Mouse (Mus musculus) thymus, adult 2 months (tissue): ENCODE data around the gene Foxf1. TPM values are rescaled to one million over a fixed set of nuclear protein-coding genes. Genes with fewer than 3 reads are reported as not detected.

Experiments
- DNase-seq: peaks from one replicate; pipeline ENCODE4 v3.0.0; 2021
- H3K27ac ChIP-seq: fragments of 200-500 bp; 2 replicates; pipeline ENCODE4 v1.5.1; 2012; ENCODE audit warnings: low read length, control low read depth; ENCODE audit not compliant: control insufficient read depth, insufficient read depth
- H3K27me3 ChIP-seq: fragments of 200-500 bp; 2 replicates; pipeline ENCODE4 v1.6.1; 2012; ENCODE audit warnings: mild to moderate bottlenecking, low read length, moderate library complexity, mixed read lengths; ENCODE audit not compliant: control insufficient read depth, insufficient read depth
- H3K36me3 ChIP-seq: fragments of 200-500 bp; 2 replicates; pipeline ENCODE4 v1.6.1; 2012; ENCODE audit warnings: mild to moderate bottlenecking, low read length, moderate library complexity; ENCODE audit not compliant: control insufficient read depth, insufficient read depth
- H3K4me1 ChIP-seq: fragments of 200-500 bp; replicated peaks from 2 replicates; pipeline ENCODE4 v1.6.1; 2012; ENCODE audit warnings: low read length; ENCODE audit not compliant: control insufficient read depth, insufficient read depth
- H3K4me3 ChIP-seq: fragments of 200-500 bp; 2 replicates; pipeline ENCODE4 v1.5.1; 2012; ENCODE audit warnings: mild to moderate bottlenecking, low read length, control low read depth, moderate library complexity; ENCODE audit not compliant: control insufficient read depth, insufficient read depth
- CTCF ChIP-seq: fragments of 200-500 bp; IDR thresholded peaks from 2 replicates; pipeline ENCODE4 v1.5.1; 2012; ENCODE audit warnings: mild to moderate bottlenecking, control low read depth, low read length, moderate library complexity, borderline replicate concordance; ENCODE audit not compliant: control insufficient read depth, poor library complexity, insufficient read depth; ENCODE audit errors: extremely low read depth
- POLR2A ChIP-seq: fragments of 200-500 bp; IDR thresholded peaks from 2 replicates; pipeline ENCODE4 v1.6.1; 2012; ENCODE audit warnings: mild to moderate bottlenecking, low read length, control low read depth, moderate library complexity; ENCODE audit not compliant: control insufficient read depth, poor library complexity, insufficient read depth; ENCODE audit errors: extremely low read depth
- WGBS: fragments of 180-500 bp; shearing (Covaris S2); methylation state at CpG from one replicate; pipeline ENCODE4 v1.1.7; 2018; 5-methylcytosine and 5-hydroxymethylcytosine counted together
- polyA plus RNA-seq: library from polyadenylated mRNA; depleted of rRNA; stranded (reverse); fragments of >200 nt; gene quantifications from 2 replicates; pipeline ENCODE4 v1.2.3, GENCODE M21; 2012

Gene Foxf1
- polyA plus RNA-seq, 1 experiment = 0.94 TPM

GRCm38 (mm10) chr8:121124547-121125239 lies 40.5 kb downstream of the Foxf1 start:
- Histone ChIP-seq H3K4me3 (no peak overlapping the region), H3K36me3 (no peaks in the 10 kb centered on the region), H3K27me3 (peaks cover 29% of the 10 kb centered on the region), H3K27ac (no peak overlapping the region), H3K4me1 (0 out of 2 replicates have a peak, but pooled peaks cover 5% of the 10 kb centered on the region)
- no peak for DNase-seq
- 19% methylated on average over 17 of the region's 17 CpGs for WGBS
- TF ChIP-seq CTCF (no peak), POLR2A (no peak)

- Histone ChIP-seq H3K4me3 (no peak overlapping the region), H3K36me3 (no peaks in the 10 kb centered on the region), H3K27me3 (peaks cover 29% of the 10 kb centered on the region), H3K27ac (no peak overlapping the region), H3K4me1 (0 out of 2 replicates have a peak, but pooled peaks cover 5% of the 10 kb centered on the region)
- TF ChIP-seq CTCF (no peak), POLR2A (no peak)
- DNase-seq = no peak
- 6% methylated on average over 36 of the region's 36 CpGs for WGBS
These were observed 41.2 kb downstream of the Foxf1 start for GRCm38 (mm10) chr8:121125311-121125876.

GRCm38 (mm10) chr8:121126191-121126590 lies 42.0 kb downstream of the Foxf1 start:
- WGBS = 18% methylated on average over 6 of the region's 6 CpGs
- Histone ChIP-seq H3K27ac (no peak overlapping the region), H3K4me1 (no peaks in the 10 kb centered on the region), H3K27me3 (peaks cover 24% of the 10 kb centered on the region), H3K4me3 (no peak overlapping the region), H3K36me3 (no peaks in the 10 kb centered on the region)
- TF ChIP-seq POLR2A = no peak
- no peak for TF ChIP-seq CTCF
- DNase-seq = no peak

- peaks cover 22% of the 10 kb centered on the region for H3K27me3 ChIP-seq
- WGBS = 29% methylated on average over 6 of the region's 6 CpGs
- no peaks in the 10 kb centered on the region for H3K36me3 ChIP-seq
- no peak for DNase-seq
- TF ChIP-seq CTCF = no peak
- no peak for TF ChIP-seq POLR2A
- H3K4me3 ChIP-seq = no peak overlapping the region
- no peaks in the 10 kb centered on the region for H3K4me1 ChIP-seq
- H3K27ac ChIP-seq = no peak overlapping the region
These were observed 42.5 kb downstream of the Foxf1 start for GRCm38 (mm10) chr8:121126694-121127093.

- Histone ChIP-seq H3K27ac (no peak overlapping the region), H3K4me1 (no peaks in the 10 kb centered on the region), H3K27me3 (peaks cover 22% of the 10 kb centered on the region), H3K4me3 (no peak overlapping the region), H3K36me3 (no peaks in the 10 kb centered on the region)
- no peak for DNase-seq
- TF ChIP-seq POLR2A (no peak), CTCF (no peak)
- WGBS = 17% methylated on average over 11 of the region's 11 CpGs
These were observed 43.1 kb downstream of the Foxf1 start for GRCm38 (mm10) chr8:121127291-121127701.

GRCm38 (mm10) chr8:121127756-121128375 lies 43.7 kb downstream of the Foxf1 start, which contains the start of gene Foxl1:
TSS of gene Foxl1 (plus strand) at chr8:121127940.
- no peak for DNase-seq
- WGBS = 7% methylated on average over 43 of the region's 43 CpGs
- Histone ChIP-seq H3K36me3 (no peaks in the 10 kb centered on the region), H3K27ac (no peak within 1 kb of the TSS), H3K4me3 (no peak within 1 kb of the TSS), H3K27me3 (peaks cover 22% of the 10 kb centered on the region), H3K4me1 (no peaks in the 10 kb centered on the region)
- TF ChIP-seq CTCF = no peak
- TF ChIP-seq POLR2A = no peak
